Mouse (Mus musculus): ENCODE measurements at regions not wholly inside any gene's neighbourhood (a gene's known extent, or its start where the extent isn't known, plus 50 kb on each side); places are given as distances from the start of the nearest gene placed in this dataset.
A peak's percentile ranks its signal among the peaks of the same experiment; 100 is the strongest.
"Not testable (repeated sequence)": the region's sequence is repeated elsewhere in the genome, so short reads cannot be mapped to it uniquely, and the experiment has no call there.

- 13% methylated on average over 4 of the region's 4 CpGs for WGBS
- Histone ChIP-seq H3K4me3 (no peak overlapping the region), H3K4me2 (replicated peaks) (no peak overlapping the region), H3K27ac (replicated peaks) (0 out of 2 replicates have a peak overlapping the region, but pooled peaks have one; percentile 35), H3K27me3 (no peaks in the 10 kb centered on the region), H3K36me3 (no peaks in the 10 kb centered on the region), H3K4me1 (peaks cover 9% of the 10 kb centered on the region; the same call in 1 of the 2 replicates), H3K9me3 (no peaks in the 10 kb centered on the region), H3K9ac (replicated peaks) (no peak overlapping the region)
- ATAC-seq (replicated peaks): peak; percentile 46; the same call in 1 of the 2 replicates
Observed at GRCm38 (mm10) chr16:8188505-8188904, 236.4 kb downstream of the Tmem114 start.

- Histone ChIP-seq H3K9ac (replicated peaks) (no peak overlapping the region), H3K4me2 (replicated peaks) (no peak overlapping the region), H3K36me3 (no peaks in the 10 kb centered on the region), H3K9me3 (no peaks in the 10 kb centered on the region), H3K4me3 (no peak overlapping the region), H3K4me1 (peaks cover 7% of the 10 kb centered on the region; the same call in 1 of the 2 replicates), H3K27ac (replicated peaks) (no peak overlapping the region), H3K27me3 (no peaks in the 10 kb centered on the region)
- 77% methylated on average over 6 of the region's 6 CpGs for WGBS
- no peak for ATAC-seq (replicated peaks)
Observed at GRCm38 (mm10) chr16:8184781-8185180, 240.2 kb downstream of the Tmem114 start.

GRCm38 (mm10) chr16:8178946-8179345 lies 246.0 kb downstream of the Tmem114 start:
- no peak overlapping the region; the same call in 1 of the 2 replicates for H3K27ac ChIP-seq (replicated peaks)
- 24% methylated on average over 1 of the region's 1 CpGs for WGBS
- no peak for ATAC-seq (replicated peaks)
- no peak overlapping the region for H3K4me2 ChIP-seq (replicated peaks)
- no peak overlapping the region for H3K9ac ChIP-seq (replicated peaks)
- H3K4me3 ChIP-seq: no peak overlapping the region
- no peaks in the 10 kb centered on the region for H3K36me3 ChIP-seq
- H3K27me3 ChIP-seq: no peaks in the 10 kb centered on the region
- H3K9me3 ChIP-seq: no peaks in the 10 kb centered on the region
- peaks cover 5% of the 10 kb centered on the region; the same call in 1 of the 2 replicates for H3K4me1 ChIP-seq

GRCm38 (mm10) chr16:8177226-8177625 lies 247.7 kb downstream of the Tmem114 start:
- ATAC-seq (replicated peaks); H3K36me3 ChIP-seq; H3K4me1 ChIP-seq; H3K4me2 ChIP-seq (replicated peaks); H3K4me3 ChIP-seq; H3K9ac ChIP-seq (replicated peaks); H3K9me3 ChIP-seq; H3K27me3 ChIP-seq; H3K27ac ChIP-seq (replicated peaks): not testable (repeated sequence)
- 92% methylated on average over 7 of the region's 7 CpGs for WGBS

- Histone ChIP-seq H3K4me2 (replicated peaks) (no peak overlapping the region), H3K27me3 (no peaks in the 10 kb centered on the region), H3K4me1 (peaks cover 5% of the 10 kb centered on the region; the same call in 1 of the 2 replicates), H3K9ac (replicated peaks) (no peak overlapping the region), H3K4me3 (no peak overlapping the region), H3K9me3 (no peaks in the 10 kb centered on the region), H3K27ac (replicated peaks) (no peak overlapping the region), H3K36me3 (no peaks in the 10 kb centered on the region)
- 82% methylated on average over 6 of the region's 6 CpGs for WGBS
- ATAC-seq (replicated peaks): no peak
Observed at GRCm38 (mm10) chr16:8176126-8176525, 248.8 kb downstream of the Tmem114 start.

Measured in forebrain, embryonic 15.5 days (tissue).